Mouse (Mus musculus) myocyte (in vitro differentiated cells): ENCODE results near the gene Prrt1. TPM values are rescaled to one million over a fixed set of nuclear protein-coding genes. Genes with fewer than 3 reads are reported as not detected.

Experiments
- H3K27me3 ChIP-seq: one replicate; pipeline ENCODE4 v1.6.1; 2011; ENCODE audit not compliant: control insufficient read depth, insufficient read depth, insufficient read length
- H3K36me3 ChIP-seq: one replicate; pipeline ENCODE4 v1.6.1; 2011; ENCODE audit not compliant: control insufficient read depth, insufficient read depth
- H3K4me2 ChIP-seq: one replicate; pipeline ENCODE4 v1.6.1; 2011; ENCODE audit warnings: low read depth, control low read depth
- H3K4me3 ChIP-seq: one replicate; pipeline ENCODE4 v1.5.1; 2011; ENCODE audit warnings: mild to moderate bottlenecking, control low read depth, moderate library complexity
- H3K79me2 ChIP-seq: one replicate; pipeline ENCODE4 v1.6.1; 2011; ENCODE audit not compliant: control insufficient read depth, insufficient read depth
- H3ac ChIP-seq: one replicate; pipeline ENCODE4 v1.6.1; 2011; ENCODE audit not compliant: control insufficient read depth, insufficient read length
- CEBPB ChIP-seq: IDR thresholded peaks from 2 replicates; pipeline ENCODE4 v1.6.1; 2011; ENCODE audit warnings: mild to moderate bottlenecking, moderate library complexity; ENCODE audit not compliant: poor library complexity, insufficient read depth, severe bottlenecking
- E2F4 ChIP-seq: IDR thresholded peaks from one replicate; pipeline ENCODE4 v1.6.1; 2011; ENCODE audit warnings: mild to moderate bottlenecking, control low read depth, moderate library complexity; ENCODE audit not compliant: insufficient read depth
- MAX ChIP-seq: IDR thresholded peaks from one replicate; pipeline ENCODE4 v1.6.1; 2011; ENCODE audit warnings: low read depth, mild to moderate bottlenecking, control low read depth
- MYOD1 ChIP-seq, 3 experiments: IDR thresholded peaks; one replicate each; pipeline ENCODE4 v1.6.1; 2011; ENCODE audit warnings: control low read depth in 2 of 3, low read depth in 2 of 3, mild to moderate bottlenecking in 2 of 3, moderate library complexity in 1 of 3; ENCODE audit not compliant: insufficient read length in 2 of 3, control insufficient read depth in 1 of 3
- MYOG ChIP-seq, 3 experiments: IDR thresholded peaks; one replicate each; pipeline ENCODE4 v1.6.1; 2011; ENCODE audit warnings: control low read depth in 2 of 3, low read depth in 2 of 3, mild to moderate bottlenecking in 2 of 3; ENCODE audit not compliant: insufficient read length in 2 of 3, control insufficient read depth in 1 of 3, insufficient read depth in 1 of 3
- POLR2A ChIP-seq: IDR thresholded peaks from one replicate; pipeline ENCODE4 v1.6.1; 2011; ENCODE audit warnings: low read depth, mild to moderate bottlenecking, control low read depth, moderate library complexity; ENCODE audit not compliant: insufficient read length
- POLR2AphosphoS2 ChIP-seq: IDR thresholded peaks from one replicate; pipeline ENCODE4 v1.6.1; 2011; ENCODE audit warnings: low read depth, control low read depth; ENCODE audit not compliant: insufficient read length
- REST ChIP-seq: IDR thresholded peaks from one replicate; pipeline ENCODE4 v1.6.1; 2011; ENCODE audit warnings: mild to moderate bottlenecking, control low read depth, moderate library complexity; ENCODE audit not compliant: insufficient read depth, insufficient read length
- SRF ChIP-seq: IDR thresholded peaks from one replicate; pipeline ENCODE4 v1.6.1; 2011; ENCODE audit warnings: low read depth; ENCODE audit not compliant: control insufficient read depth, insufficient read length
- TCF12 ChIP-seq: IDR thresholded peaks from one replicate; pipeline ENCODE4 v1.6.1; 2011; ENCODE audit warnings: mild to moderate bottlenecking, control low read depth; ENCODE audit not compliant: poor library complexity, insufficient read depth, severe bottlenecking
- TCF3 ChIP-seq: IDR thresholded peaks from one replicate; pipeline ENCODE4 v1.6.1; 2011; ENCODE audit warnings: low read depth, control low read depth; ENCODE audit not compliant: insufficient read length
- USF1 ChIP-seq: IDR thresholded peaks from one replicate; pipeline ENCODE4 v1.6.1; 2011; ENCODE audit warnings: low read depth, mild to moderate bottlenecking, control low read depth, moderate library complexity
- polyA plus RNA-seq: library from polyadenylated mRNA; unstranded; fragments of >200 nt; fragmentation: generic; extraction: Trizol; gene quantifications from one replicate; pipeline ENCODE4 v1.2.1, GENCODE M21; 2012; ENCODE audit warnings: missing spikeins

Gene Prrt1
- polyA plus RNA-seq, 1 experiment: not detected

GRCm38 (mm10) chr17:34681881-34682536 lies 52.7 kb downstream of the Prrt1 start:
- Histone ChIP-seq H3K79me2 (no peaks in the 10 kb centered on the region), H3K4me2 (no peak overlapping the region), H3ac (no peak overlapping the region), H3K36me3 (no peaks in the 10 kb centered on the region), H3K27me3 (peaks cover 81% of the 10 kb centered on the region), H3K4me3 (no peak overlapping the region)
- TF ChIP-seq REST: no peak
- no peak for TF ChIP-seq CEBPB
- TF ChIP-seq USF1: no peak
- no peak for TF ChIP-seq POLR2A
- TF ChIP-seq MAX: no peak
- TF ChIP-seq MYOD1 (IDR thresholded peaks at IDR 0.05; ENCODE audit: control insufficient read depth in 1 of 3, insufficient read length in 2 of 3, low read depth in 2 of 3): no peak
- no peak for TF ChIP-seq TCF12
- no peak for TF ChIP-seq TCF3
- TF ChIP-seq SRF: no peak
- no peak for TF ChIP-seq E2F4
- TF ChIP-seq MYOG (IDR thresholded peaks at IDR 0.05; ENCODE audit: control insufficient read depth in 1 of 3, insufficient read depth in 1 of 3, insufficient read length in 2 of 3, low read depth in 2 of 3): no peak
- no peak for TF ChIP-seq POLR2AphosphoS2

Other genes with a start within 250 kb of the Prrt1 start
- gene BC051142, start 230.7 kb upstream of the Prrt1 start, polyA plus RNA-seq: not detected
- not detected for gene Btnl4, start 152.2 kb upstream of the Prrt1 start, polyA plus RNA-seq
- not detected for gene Btnl6, start 112.2 kb upstream of the Prrt1 start, polyA plus RNA-seq
- 0.31 TPM for gene Notch4, start 65.3 kb upstream of the Prrt1 start, polyA plus RNA-seq
- 3.1 TPM for gene Gpsm3, start 39.7 kb upstream of the Prrt1 start, polyA plus RNA-seq
- gene Pbx2, start 38.3 kb upstream of the Prrt1 start, polyA plus RNA-seq: 21.6 TPM
- 0.22 TPM for gene Ager, start 31.7 kb upstream of the Prrt1 start, polyA plus RNA-seq
- 37.1 TPM for gene Rnf5, start 25.8 kb upstream of the Prrt1 start, polyA plus RNA-seq
- 70.5 TPM for gene Agpat1, start 25.3 kb upstream of the Prrt1 start, polyA plus RNA-seq
- 0.16 TPM for gene Egfl8, start 13.6 kb upstream of the Prrt1 start, polyA plus RNA-seq
- 21.9 TPM for gene Ppt2, start 1.0 kb upstream of the Prrt1 start, polyA plus RNA-seq
- 13.5 TPM for gene Fkbpl, start 15.2 kb downstream of the Prrt1 start, polyA plus RNA-seq
- gene Atf6b, start 17.6 kb downstream of the Prrt1 start, polyA plus RNA-seq: 42.5 TPM
- gene Tnxb, start 41.0 kb downstream of the Prrt1 start, polyA plus RNA-seq: under 0.01 TPM
- gene C4b, start 114.3 kb downstream of the Prrt1 start, polyA plus RNA-seq: not detected
- gene Cyp21a1, start 175.0 kb downstream of the Prrt1 start, polyA plus RNA-seq: not detected
- gene Stk19, start 207.4 kb downstream of the Prrt1 start, polyA plus RNA-seq: 29.9 TPM
- gene Dxo, start 207.5 kb downstream of the Prrt1 start, polyA plus RNA-seq: 25.7 TPM
- gene Skiv2l, start 220.7 kb downstream of the Prrt1 start, polyA plus RNA-seq: 38.4 TPM
- gene Nelfe, start 220.9 kb downstream of the Prrt1 start, polyA plus RNA-seq: 60.0 TPM
- 0.37 TPM for gene Cfb, start 233.0 kb downstream of the Prrt1 start, polyA plus RNA-seq
- gene Zbtb12, start 249.9 kb downstream of the Prrt1 start, polyA plus RNA-seq: 10.2 TPM